Mouse (Mus musculus) mouse trophoblast stem cell (cell line): ENCODE results near the gene Calb2.

ENCODE experiments used
- in situ Hi-C, 2 experiments: fragments of 300-500 bp; cut with MseI, MboI; formaldehyde crosslinking; loops; 2 replicates in 1 of 2; 3 replicates in 1 of 2; pipeline ENCODE4 v1.15.1; 2025

The Calb2 gene

GRCm38 (mm10) chr8:110168046-110168445 is at the start of gene Calb2:
TSS of gene Calb2 (minus strand) at chr8:110168210.
- in situ Hi-C loops: no loop called here

GRCm38 (mm10) chr8:110217681-110218131 is 49.7 kb upstream of the Calb2 start:
- in situ Hi-C loops: no loop called here

- in situ Hi-C loops: no loop called here
Observed at GRCm38 (mm10) chr8:110217198-110217597, 49.2 kb upstream of the Calb2 start.

GRCm38 (mm10) chr8:110216253-110216652 is 48.2 kb upstream of the Calb2 start:
- in situ Hi-C loops: no loop called here

GRCm38 (mm10) chr8:110215365-110215764 is 47.4 kb upstream of the Calb2 start, which contains the start of gene Cmtr2:
TSS of gene Cmtr2 (plus strand) at chr8:110215665.
- in situ Hi-C loops: no loop called here

GRCm38 (mm10) chr8:110201806-110202205 is 33.8 kb upstream of the Calb2 start:
- in situ Hi-C loops: no loop called here

GRCm38 (mm10) chr8:110196678-110197077 is 28.7 kb upstream of the Calb2 start:
- in situ Hi-C loops: no loop called here

GRCm38 (mm10) chr8:110188961-110189750 is 21.1 kb upstream of the Calb2 start:
- in situ Hi-C loops: no loop called here

GRCm38 (mm10) chr8:110185538-110185937 is 17.5 kb upstream of the Calb2 start:
- in situ Hi-C loops: no loop called here

GRCm38 (mm10) chr8:110183748-110184147 is 15.7 kb upstream of the Calb2 start:
- in situ Hi-C loops: no loop called here

GRCm38 (mm10) chr8:110182735-110183367 is 14.8 kb upstream of the Calb2 start:
- in situ Hi-C loops: no loop called here

- in situ Hi-C loops: no loop called here
Observed at GRCm38 (mm10) chr8:110177359-110178155, 9.5 kb upstream of the Calb2 start.

- in situ Hi-C loops: no loop called here
Observed at GRCm38 (mm10) chr8:110174826-110175225, 6.8 kb upstream of the Calb2 start.

GRCm38 (mm10) chr8:110172161-110172560 is 4.2 kb upstream of the Calb2 start:
- in situ Hi-C loops: no loop called here

GRCm38 (mm10) chr8:110166270-110166669 is 1.7 kb downstream of the Calb2 start:
- in situ Hi-C loops: no loop called here

- in situ Hi-C loops: no loop called here
Observed at GRCm38 (mm10) chr8:110162007-110162406, 6.0 kb downstream of the Calb2 start.

GRCm38 (mm10) chr8:110152951-110153350 is 15.1 kb downstream of the Calb2 start:
- in situ Hi-C loops: no loop called here

- in situ Hi-C loops: loop anchor here in 1 of 2 experiments (10.0 kb wide), 1 partner anchor 329 kb away; no protein-coding TSS in a partner anchor
Observed at GRCm38 (mm10) chr8:110145538-110145937, 22.5 kb downstream of the Calb2 start.

GRCm38 (mm10) chr8:110140770-110141169 is 27.2 kb downstream of the Calb2 start:
- in situ Hi-C loops: loop anchor here in 1 of 2 experiments (10.0 kb wide), 1 partner anchor 334 kb away; no protein-coding TSS in a partner anchor

- in situ Hi-C loops: loop anchor here in 1 of 2 experiments (10.0 kb wide), 1 partner anchor 335 kb away; no protein-coding TSS in a partner anchor
Observed at GRCm38 (mm10) chr8:110140156-110140555, 27.9 kb downstream of the Calb2 start.

GRCm38 (mm10) chr8:110135515-110135914 is 32.5 kb downstream of the Calb2 start:
- in situ Hi-C loops: no loop called here

GRCm38 (mm10) chr8:110134236-110134635 is 33.8 kb downstream of the Calb2 start:
- in situ Hi-C loops: no loop called here
